Mouse (Mus musculus) hindbrain, embryonic 14.5 days (tissue): ENCODE results near the gene Olfr201. TPM values are rescaled to one million over a fixed set of nuclear protein-coding genes. Genes with fewer than 3 reads are reported as not detected.
"Not testable (repeated sequence)": the region's sequence is repeated elsewhere in the genome, so short reads cannot be mapped to it uniquely, and the experiment has no call there.

ENCODE experiments used
- ATAC-seq: fragments of 200-750 bp; cut with Nextera tagmentation; 2 replicates; pipeline ENCODE4 v1.8.0; 2017; ENCODE audit warnings: moderate number of reproducible peaks, mild to moderate bottlenecking, moderate TSS enrichment, moderate library complexity; ENCODE audit not compliant: low FRiP score
- DNase-seq: peaks from one replicate; pipeline ENCODE4 v3.0.0-alpha.2; 2015; ENCODE audit warnings: low spot score
- H3K27ac ChIP-seq: fragments of 300-500 bp; sonication (generic); 2 replicates; pipeline ENCODE4 v1.5.1; 2014; ENCODE audit warnings: mild to moderate bottlenecking, moderate library complexity
- H3K27me3 ChIP-seq: fragments of 300-500 bp; sonication (generic); 2 replicates; pipeline ENCODE4 v1.6.1; 2014; ENCODE audit warnings: mild to moderate bottlenecking, low read length, mixed read lengths; ENCODE audit not compliant: control insufficient read depth, insufficient read depth
- H3K36me3 ChIP-seq: fragments of 300-500 bp; sonication (generic); replicated peaks from 2 replicates; pipeline ENCODE4 v1.6.1; 2014; ENCODE audit not compliant: control insufficient read depth, insufficient read depth
- H3K4me1 ChIP-seq: fragments of 300-500 bp; sonication (generic); replicated peaks from 2 replicates; pipeline ENCODE4 v1.6.1; 2014; ENCODE audit warnings: antibody characterized with exemption, low read length, mixed read lengths; ENCODE audit not compliant: control insufficient read depth, insufficient read depth
- H3K4me2 ChIP-seq: fragments of 300-500 bp; sonication (generic); replicated peaks from 2 replicates; pipeline ENCODE4 v1.6.1; 2014; ENCODE audit warnings: mild to moderate bottlenecking, moderate library complexity
- H3K4me3 ChIP-seq: fragments of 300-500 bp; sonication (generic); replicated peaks from 2 replicates; pipeline ENCODE4 v1.5.1; 2014; ENCODE audit warnings: mild to moderate bottlenecking, low read length
- H3K9ac ChIP-seq: fragments of 300-500 bp; sonication (generic); 2 replicates; pipeline ENCODE4 v1.6.1; 2014
- H3K9me3 ChIP-seq: fragments of 300-500 bp; sonication (generic); 2 replicates; pipeline ENCODE4 v1.6.1; 2016; ENCODE audit warnings: low read length; ENCODE audit not compliant: control insufficient read depth
- WGBS: fragments of 180-500 bp; shearing (Covaris S2); extraction: QIAGEN DNeasy Blood & Tissue Kit; methylation state at CpG from one replicate; pipeline ENCODE4 v1.1.7; 2014; 5-methylcytosine and 5-hydroxymethylcytosine counted together
- polyA plus RNA-seq: library from polyadenylated mRNA; unstranded; fragments of >200 nt; fragmentation: Nextera tagmentation; extraction: Ambion mirVana; gene quantifications from 2 replicates; pipeline ENCODE4 v1.2.1, GENCODE M21; 2014

Olfr201 gene
- polyA plus RNA-seq, 1 experiment from 2014 or later = not detected

DNA sequence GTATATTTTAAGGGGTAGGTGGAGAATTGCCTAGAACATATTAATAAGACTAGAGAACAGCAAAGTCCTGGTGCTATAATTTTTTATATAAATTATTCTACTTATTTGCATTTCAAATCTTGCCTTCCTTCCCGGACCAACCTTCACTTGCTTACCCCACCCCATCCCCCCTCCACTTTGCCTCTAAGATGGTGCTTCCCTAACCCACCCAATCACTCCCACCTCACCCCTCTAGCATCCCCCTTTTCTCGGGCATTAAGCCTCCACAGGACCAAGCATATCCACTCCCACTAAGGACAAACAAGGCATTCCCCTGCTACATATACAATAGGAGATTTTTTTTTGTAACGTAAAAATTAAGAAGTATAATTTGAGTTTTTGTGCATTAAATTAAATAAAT, 54.6 kb downstream of the Olfr201 start:
- not testable (repeated sequence) for H3K9ac ChIP-seq, H3K9me3 ChIP-seq, H3K27ac ChIP-seq, H3K36me3 ChIP-seq, ATAC-seq, H3K27me3 ChIP-seq, DNase-seq, H3K4me3 ChIP-seq, H3K4me2 ChIP-seq, H3K4me1 ChIP-seq
- 79% methylated on average over 3 of the region's 3 CpGs for WGBS

Other genes starting within 250 kb of the Olfr201 start
- not detected in 2 replicates for gene Olfr186, start 242.3 kb downstream of the Olfr201 start, polyA plus RNA-seq
- gene Olfr187, start 232.9 kb downstream of the Olfr201 start, polyA plus RNA-seq = not detected in 2 replicates
- gene Olfr190, start 194.6 kb downstream of the Olfr201 start, polyA plus RNA-seq = not detected in 2 replicates
- gene Olfr191, start 182.8 kb downstream of the Olfr201 start, polyA plus RNA-seq = not detected in 2 replicates
- gene Olfr193, start 160.8 kb downstream of the Olfr201 start, polyA plus RNA-seq = not detected in 2 replicates
- not detected in 2 replicates for gene Olfr194, start 151.6 kb downstream of the Olfr201 start, polyA plus RNA-seq
- not detected in 2 replicates for gene Olfr195, start 125.6 kb downstream of the Olfr201 start, polyA plus RNA-seq
- not detected in 2 replicates for gene Olfr196, start 102.2 kb downstream of the Olfr201 start, polyA plus RNA-seq
- gene Olfr198, start 69.1 kb downstream of the Olfr201 start, polyA plus RNA-seq = not detected in 2 replicates
- not detected in 2 replicates for gene Olfr199, start 52.9 kb downstream of the Olfr201 start, polyA plus RNA-seq
- gene Olfr202, start 14.2 kb upstream of the Olfr201 start, polyA plus RNA-seq = not detected in 2 replicates
- gene Olfr203, start 26.2 kb upstream of the Olfr201 start, polyA plus RNA-seq = not detected in 2 replicates
- not detected in 2 replicates for gene Olfr204, start 45.6 kb upstream of the Olfr201 start, polyA plus RNA-seq
- gene Olfr205, start 58.5 kb upstream of the Olfr201 start, polyA plus RNA-seq = not detected in 2 replicates
- not detected in 2 replicates for gene Olfr206, start 76.6 kb upstream of the Olfr201 start, polyA plus RNA-seq
- not detected in 2 replicates for gene Olfr209, start 91.4 kb upstream of the Olfr201 start, polyA plus RNA-seq
- gene Gabrr3, start 134.7 kb upstream of the Olfr201 start, polyA plus RNA-seq = 0.08 TPM in 1 of 2 replicates, not detected in the other
- 14.2 and 16.4 TPM in 2 replicates for gene Riox2, start 199.1 kb upstream of the Olfr201 start, polyA plus RNA-seq